Mouse (Mus musculus): ENCODE measurements around the gene Gm10197.
"Not testable (repeated sequence)": the region's sequence is repeated elsewhere in the genome, so short reads cannot be mapped to it uniquely, and the experiment has no call there.

The Gm10197 gene

GRCm38 (mm10) chr19:53371666-53372065, at the start of gene Gm10197:
TSS of gene Gm10197 (minus strand) at chr19:53371766.
- DNase-seq (ENCODE audit: low spot score): no peak

- peak; percentile 92 for DNase-seq (ENCODE audit: low spot score)
Measured at GRCm38 (mm10) chr19:53420924-53421582, 49.5 kb upstream of the Gm10197 start.

DNA sequence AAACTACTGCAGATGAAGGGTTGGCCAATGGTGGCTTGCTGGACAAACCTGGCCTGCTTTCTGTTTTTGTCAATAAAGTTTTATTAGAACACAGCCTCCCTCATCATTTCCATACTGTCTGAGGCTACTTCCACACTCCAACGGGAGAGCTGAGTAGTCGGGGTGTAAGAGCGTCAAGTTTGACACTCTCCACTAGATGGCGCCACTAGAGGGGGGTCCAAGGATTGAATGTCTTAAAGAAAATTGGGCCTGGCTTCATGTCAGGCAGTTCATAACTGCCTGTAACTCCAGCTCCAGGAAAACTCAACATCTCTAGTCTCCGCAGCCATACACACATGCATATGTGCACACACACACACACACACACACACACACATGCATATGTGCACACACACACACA, 48.3 kb upstream of the Gm10197 start:
- peak; percentile 87 for DNase-seq (ENCODE audit: low spot score)

GRCm38 (mm10) chr19:53415198-53415597, 43.6 kb upstream of the Gm10197 start:
- no peak for DNase-seq (ENCODE audit: low spot score)

GRCm38 (mm10) chr19:53414650-53415049, 43.1 kb upstream of the Gm10197 start:
- no peak for DNase-seq (ENCODE audit: low spot score)

GRCm38 (mm10) chr19:53413617-53414380, 42.2 kb upstream of the Gm10197 start:
- no peak for DNase-seq (ENCODE audit: low spot score)

- DNase-seq (ENCODE audit: low spot score): peak; percentile 77
Measured at GRCm38 (mm10) chr19:53412149-53412848, 40.7 kb upstream of the Gm10197 start.

- no peak for DNase-seq (ENCODE audit: low spot score)
Measured at GRCm38 (mm10) chr19:53409663-53410307, 38.2 kb upstream of the Gm10197 start.

GRCm38 (mm10) chr19:53408398-53408797, 36.8 kb upstream of the Gm10197 start:
- DNase-seq (ENCODE audit: low spot score): no peak

GRCm38 (mm10) chr19:53407350-53407749, 35.8 kb upstream of the Gm10197 start:
- no peak for DNase-seq (ENCODE audit: low spot score)

GRCm38 (mm10) chr19:53405810-53406209, 34.2 kb upstream of the Gm10197 start:
- DNase-seq (ENCODE audit: low spot score): no peak

DNA sequence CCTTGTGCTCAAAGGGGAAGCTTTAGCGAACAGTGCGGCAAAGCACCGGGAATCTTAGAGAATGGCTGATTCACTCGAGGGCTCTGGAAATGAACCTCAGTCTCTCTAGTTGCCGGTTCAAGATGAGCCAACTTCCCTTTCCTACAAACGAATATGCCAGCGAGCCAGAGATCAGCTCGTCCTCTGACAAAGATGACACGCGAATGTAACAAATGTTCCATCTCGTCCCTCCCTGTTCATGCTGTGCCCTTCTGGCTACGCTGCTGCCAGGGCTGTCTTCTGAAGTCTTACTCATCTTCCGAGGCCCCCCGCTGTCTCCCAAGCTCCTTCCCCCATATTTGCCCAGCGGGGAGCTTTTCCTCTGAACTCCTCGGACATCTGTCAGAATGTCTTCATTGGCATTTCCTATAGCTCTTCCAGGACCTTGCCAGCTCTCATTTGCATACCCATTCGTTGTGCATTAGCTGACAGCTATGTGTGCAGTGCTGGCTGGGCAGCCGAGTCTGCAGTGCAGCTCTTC, 33.3 kb upstream of the Gm10197 start:
- no peak for DNase-seq (ENCODE audit: low spot score)

DNA sequence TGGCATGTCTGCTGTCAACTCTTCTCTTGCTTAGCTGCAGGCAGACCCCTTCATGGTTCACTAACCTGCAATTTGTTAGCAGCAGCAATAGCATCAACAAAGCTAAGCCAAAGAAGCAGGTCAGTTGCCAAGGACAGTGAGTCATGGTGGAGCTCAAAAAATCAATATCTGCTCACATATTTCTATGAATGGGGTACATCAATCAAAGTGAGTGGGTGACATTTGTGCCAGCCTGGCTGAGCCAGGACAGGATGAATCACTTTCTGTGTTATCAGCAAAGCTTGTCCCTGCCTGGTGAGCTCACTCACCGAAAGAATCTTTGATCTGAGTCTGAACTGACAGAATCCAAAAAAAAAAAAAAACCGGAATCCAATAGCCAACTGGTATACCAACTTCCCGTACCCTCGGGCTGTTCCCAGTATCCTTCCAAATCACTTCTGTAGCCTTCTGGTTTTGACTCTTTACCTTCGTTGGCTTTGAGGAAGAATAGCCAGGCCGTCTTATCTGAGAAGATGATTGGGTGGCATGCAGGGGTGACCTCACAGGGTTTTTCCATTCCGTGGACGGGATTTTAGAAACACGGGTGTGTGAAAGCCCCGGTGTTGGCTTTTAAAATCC, 32.8 kb upstream of the Gm10197 start:
- DNase-seq (ENCODE audit: low spot score): no peak

GRCm38 (mm10) chr19:53402741-53403432, 31.3 kb upstream of the Gm10197 start:
- no peak for DNase-seq (ENCODE audit: low spot score)

- no peak for DNase-seq (ENCODE audit: low spot score)
Measured at GRCm38 (mm10) chr19:53400332-53401110, 29.0 kb upstream of the Gm10197 start.

- DNase-seq (ENCODE audit: low spot score): no peak
Measured at GRCm38 (mm10) chr19:53399213-53399612, 27.6 kb upstream of the Gm10197 start.

- DNase-seq (ENCODE audit: low spot score): no peak
Measured at GRCm38 (mm10) chr19:53397451-53398233, 26.1 kb upstream of the Gm10197 start.

DNA sequence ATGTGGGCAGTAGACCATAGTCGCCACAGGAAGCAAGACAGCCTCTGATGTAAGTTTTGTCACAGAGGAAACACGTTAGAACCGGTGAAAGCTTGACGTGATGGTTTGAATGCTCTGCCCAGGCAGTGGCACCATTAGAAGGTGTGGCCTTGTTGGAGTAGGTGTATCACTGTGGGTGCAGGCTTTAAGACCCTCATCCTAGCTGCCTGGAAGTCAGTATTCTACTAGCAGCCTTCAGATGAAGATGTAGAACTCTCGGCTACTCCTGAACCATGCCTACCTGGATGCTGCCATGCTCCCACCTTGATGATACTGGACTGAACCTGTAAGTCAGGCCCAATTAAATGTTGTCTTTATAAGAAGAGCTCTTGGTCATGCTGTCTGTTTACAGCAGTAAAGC, 24.2 kb upstream of the Gm10197 start:
- not testable (repeated sequence) for DNase-seq (ENCODE audit: low spot score)

GRCm38 (mm10) chr19:53394956-53395355, 23.4 kb upstream of the Gm10197 start:
- DNase-seq (ENCODE audit: low spot score): not testable (repeated sequence)
